Mouse (Mus musculus) G1E (cell line): ENCODE measurements around the gene Lamtor5.

Source experiments
- CTCF ChIP-seq: IDR thresholded peaks from 2 replicates; pipeline ENCODE4 v1.5.1; 2012; ENCODE audit warnings: low read depth, low read length, inconsistent platforms, mixed read lengths
- GATA1 ChIP-seq: IDR thresholded peaks from 2 replicates; pipeline ENCODE4 v1.6.1; 2012; ENCODE audit warnings: borderline replicate concordance, low read length, inconsistent platforms, mixed read lengths
- GATA2 ChIP-seq: IDR thresholded peaks from 2 replicates; pipeline ENCODE4 v1.6.1; 2012; ENCODE audit warnings: low read depth, low read length, inconsistent platforms, borderline replicate concordance
- POLR2AphosphoS5 ChIP-seq: IDR thresholded peaks from 2 replicates; pipeline ENCODE4 v1.6.1; 2012; ENCODE audit warnings: low read depth, low read length, inconsistent platforms; ENCODE audit not compliant: insufficient replicate concordance
- TAL1 ChIP-seq: conservative IDR thresholded peaks from 2 replicates; pipeline ENCODE4 v1.6.1; 2012; ENCODE audit warnings: low read depth, low read length, inconsistent platforms, mixed read lengths

GRCm38 (mm10) chr3:107330503-107331424 lies 52.1 kb downstream of the Lamtor5 start:
- no peak for TF ChIP-seq CTCF
- TF ChIP-seq TAL1 = no peak
- no peak for TF ChIP-seq GATA1
- TF ChIP-seq GATA2 = no peak
- no peak for TF ChIP-seq POLR2AphosphoS5
